Mouse (Mus musculus): ENCODE results near the gene Rab11fip3. TPM values are rescaled to one million over a fixed set of nuclear protein-coding genes. Genes with fewer than 3 reads are reported as not detected.
"Not testable (repeated sequence)": the region's sequence is repeated elsewhere in the genome, so short reads cannot be mapped to it uniquely, and the experiment has no call there.

Gene Rab11fip3
- polyA plus RNA-seq, 1 experiment from 2014 or later, result 42.8 TPM

DNA sequence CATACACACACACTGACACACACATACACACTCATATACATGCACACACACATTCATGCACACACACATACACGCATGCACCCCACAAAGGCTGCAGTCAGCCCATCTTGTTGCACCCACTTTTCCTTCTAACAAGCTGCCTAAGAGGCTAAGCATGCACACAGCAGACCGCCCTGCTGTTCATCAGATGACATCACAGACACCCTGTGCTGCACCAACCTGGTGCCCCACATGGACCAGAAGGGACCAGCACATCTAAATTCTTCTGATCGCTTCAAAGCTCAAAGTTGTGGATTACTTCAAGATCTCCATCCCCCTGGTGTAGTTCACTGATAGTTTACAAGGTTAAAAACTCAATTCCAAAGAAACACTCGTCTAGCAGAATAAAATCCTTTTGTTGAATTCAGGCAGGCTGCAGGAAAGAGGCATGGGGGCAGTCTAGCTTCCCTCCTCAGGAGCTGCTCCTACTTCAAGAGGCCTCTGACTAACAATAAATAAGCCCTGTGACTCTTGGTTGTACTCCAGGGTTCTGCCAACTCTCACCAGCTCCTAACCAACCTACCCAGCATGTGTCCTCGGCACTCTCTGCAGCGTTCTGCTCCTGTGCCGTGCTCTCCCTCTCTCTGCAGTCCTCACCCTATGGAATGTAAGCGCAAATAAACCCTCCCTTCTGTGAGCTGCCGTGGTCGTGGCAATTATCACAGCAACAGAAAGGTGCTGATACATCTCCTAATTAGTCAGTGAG lies 22.9 kb downstream of the Rab11fip3 start:
- 61% methylated on average over 10 of the region's 10 CpGs for whole genome bisulfite sequencing
- no peaks in the 10 kb centered on the region for H3K36me3 ChIP-seq
- no peak overlapping the region for H3K27ac ChIP-seq
- H3K9me3 ChIP-seq (replicated peaks), result no peaks in the 10 kb centered on the region
- no peak overlapping the region for H3K4me3 ChIP-seq
- H3K4me1 ChIP-seq, result peaks cover 33% of the 10 kb centered on the region
- no peak overlapping the region for H3K4me2 ChIP-seq (replicated peaks)
- no peak overlapping the region for H3K9ac ChIP-seq
- no peak for ATAC-seq (ENCODE audit: low FRiP score)
- H3K27me3 ChIP-seq, result no peaks in the 10 kb centered on the region

- 49% methylated on average over 4 of the region's 4 CpGs for WGBS
- Histone ChIP-seq H3K9me3 (replicated peaks) (no peaks in the 10 kb centered on the region), H3K27me3 (no peaks in the 10 kb centered on the region), H3K4me3 (no peak overlapping the region), H3K9ac (no peak overlapping the region), H3K36me3 (no peaks in the 10 kb centered on the region), H3K27ac (0 out of 2 replicates have a peak overlapping the region, but pooled peaks have one; percentile 48), H3K4me2 (replicated peaks) (no peak overlapping the region), H3K4me1 (peaks cover 35% of the 10 kb centered on the region)
- ATAC-seq (ENCODE audit: low FRiP score), result no peak
These were observed 24.1 kb downstream of the Rab11fip3 start for GRCm38 (mm10) chr17:26045285-26045684.

DNA sequence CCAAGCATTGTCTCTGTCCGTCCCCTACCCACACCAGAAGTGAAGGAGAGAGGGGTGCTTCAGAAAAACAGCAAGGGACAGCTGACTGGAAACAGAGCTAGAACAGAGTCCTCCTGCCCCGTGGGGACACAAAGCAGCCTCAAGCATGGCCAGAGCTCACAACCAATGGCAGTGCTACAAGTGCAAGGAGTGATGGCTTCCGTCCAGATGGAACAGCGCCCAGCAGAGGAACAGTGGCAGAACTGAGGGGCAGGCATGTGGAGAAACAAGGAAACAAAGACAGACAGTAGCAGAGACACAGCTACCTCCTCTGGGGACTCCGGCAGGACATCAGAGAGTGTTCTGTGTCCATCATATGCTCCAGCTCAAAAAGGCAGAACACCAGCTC lies 26.1 kb downstream of the Rab11fip3 start:
- Histone ChIP-seq H3K9ac (0 out of 2 replicates have a peak overlapping the region, but pooled peaks have one; percentile 23), H3K36me3 (no peaks in the 10 kb centered on the region), H3K9me3 (replicated peaks) (no peaks in the 10 kb centered on the region), H3K4me3 (no peak overlapping the region), H3K4me2 (replicated peaks) (no peak overlapping the region), H3K27me3 (no peaks in the 10 kb centered on the region), H3K27ac (peak overlapping the region; percentile 71), H3K4me1 (peaks cover 35% of the 10 kb centered on the region)
- peak; percentile 52; the same call in 1 of the 2 replicates for ATAC-seq (ENCODE audit: low FRiP score)
- 72% methylated on average over 5 of the region's 5 CpGs for WGBS

- Histone ChIP-seq H3K27me3 (no peaks in the 10 kb centered on the region), H3K9ac (0 out of 2 replicates have a peak overlapping the region, but pooled peaks have one; percentile 23), H3K36me3 (no peaks in the 10 kb centered on the region), H3K4me2 (replicated peaks) (no peak overlapping the region), H3K9me3 (replicated peaks) (no peaks in the 10 kb centered on the region), H3K4me3 (no peak overlapping the region), H3K27ac (peak overlapping the region; percentile 71), H3K4me1 (peaks cover 35% of the 10 kb centered on the region)
- WGBS, result 81% methylated on average over 13 of the region's 13 CpGs
- no peak for ATAC-seq (ENCODE audit: low FRiP score)
These were observed 26.6 kb downstream of the Rab11fip3 start for GRCm38 (mm10) chr17:26042599-26043248.

DNA sequence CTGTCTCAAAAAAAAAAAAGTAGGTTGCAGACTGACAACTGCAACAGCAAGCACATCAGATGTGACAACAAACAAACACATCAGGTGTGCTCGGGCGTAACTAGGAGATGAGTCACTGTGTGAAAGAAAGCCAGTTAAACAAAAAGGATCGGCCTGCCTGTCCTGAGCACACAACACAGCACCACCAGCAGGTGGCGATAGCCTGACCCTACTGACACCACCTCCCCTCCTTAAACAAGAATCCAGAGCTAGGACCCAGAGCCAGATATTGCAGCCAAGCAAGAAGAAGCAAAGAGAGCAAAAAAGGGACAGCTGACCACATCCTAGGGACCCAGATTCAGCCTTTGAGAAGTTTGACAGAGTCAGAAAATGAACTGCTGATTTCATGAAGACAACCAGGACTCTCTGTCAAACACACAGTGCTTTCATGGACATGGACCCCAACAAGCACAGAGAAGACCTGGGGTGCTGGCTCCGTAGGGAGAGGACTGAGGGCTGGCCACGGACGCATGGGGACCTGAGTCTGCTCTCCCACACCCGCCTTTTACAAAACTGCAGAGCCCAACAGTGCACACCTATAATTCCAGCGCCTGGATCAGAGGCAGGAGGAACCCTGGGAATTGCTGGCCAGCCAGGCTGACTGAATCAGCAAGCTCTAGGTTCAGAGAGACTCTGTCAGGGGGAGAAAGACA lies 28.1 kb downstream of the Rab11fip3 start:
- Histone ChIP-seq H3K4me3 (no peak overlapping the region), H3K9ac (no peak overlapping the region), H3K9me3 (replicated peaks) (no peaks in the 10 kb centered on the region), H3K4me1 (peaks cover 24% of the 10 kb centered on the region), H3K36me3 (peaks cover 6% of the 10 kb centered on the region), H3K27me3 (no peaks in the 10 kb centered on the region), H3K27ac (no peak overlapping the region), H3K4me2 (replicated peaks) (no peak overlapping the region)
- ATAC-seq (ENCODE audit: low FRiP score), result no peak
- 46% methylated on average over 9 of the region's 9 CpGs for WGBS

- H3K9ac ChIP-seq; H3K27ac ChIP-seq; H3K9me3 ChIP-seq (replicated peaks); H3K4me3 ChIP-seq; H3K27me3 ChIP-seq; H3K4me2 ChIP-seq (replicated peaks); ATAC-seq (ENCODE audit: low FRiP score): not testable (repeated sequence)
- H3K4me1 ChIP-seq, result peaks cover 19% of the 10 kb centered on the region
- 85% methylated on average over 8 of the region's 8 CpGs for WGBS
- peaks cover 12% of the 10 kb centered on the region for H3K36me3 ChIP-seq
These were observed 28.6 kb downstream of the Rab11fip3 start for GRCm38 (mm10) chr17:26040711-26041110.

DNA sequence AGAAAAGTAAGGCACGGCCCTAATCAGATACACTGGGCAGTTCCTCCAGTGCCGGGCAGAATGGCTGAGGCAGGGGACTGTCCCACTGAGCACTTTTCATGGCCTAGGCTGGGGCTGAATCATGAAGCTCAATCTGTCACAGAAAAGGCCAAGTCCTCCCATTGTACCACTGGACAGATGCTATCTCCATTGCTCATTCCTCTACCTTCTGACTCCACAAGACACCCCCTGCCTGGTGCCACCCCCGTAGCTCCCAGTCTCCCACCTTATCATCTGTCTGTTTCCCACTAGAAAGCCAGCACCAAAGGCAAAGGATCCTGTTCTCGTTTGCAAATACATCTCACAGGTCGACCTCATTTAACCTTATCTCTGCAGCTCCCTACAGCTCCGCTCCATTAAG lies 37.3 kb downstream of the Rab11fip3 start:
- H3K4me1 ChIP-seq, result no peaks in the 10 kb centered on the region
- H3K9ac ChIP-seq, result no peak overlapping the region
- H3K36me3 ChIP-seq, result peaks cover 49% of the 10 kb centered on the region
- ATAC-seq (ENCODE audit: low FRiP score), result no peak
- no peak overlapping the region for H3K4me2 ChIP-seq (replicated peaks)
- H3K4me3 ChIP-seq, result no peak overlapping the region
- H3K9me3 ChIP-seq (replicated peaks), result no peaks in the 10 kb centered on the region
- WGBS, result 88% methylated on average over 6 of the region's 6 CpGs
- no peaks in the 10 kb centered on the region for H3K27me3 ChIP-seq
- H3K27ac ChIP-seq, result no peak overlapping the region

DNA sequence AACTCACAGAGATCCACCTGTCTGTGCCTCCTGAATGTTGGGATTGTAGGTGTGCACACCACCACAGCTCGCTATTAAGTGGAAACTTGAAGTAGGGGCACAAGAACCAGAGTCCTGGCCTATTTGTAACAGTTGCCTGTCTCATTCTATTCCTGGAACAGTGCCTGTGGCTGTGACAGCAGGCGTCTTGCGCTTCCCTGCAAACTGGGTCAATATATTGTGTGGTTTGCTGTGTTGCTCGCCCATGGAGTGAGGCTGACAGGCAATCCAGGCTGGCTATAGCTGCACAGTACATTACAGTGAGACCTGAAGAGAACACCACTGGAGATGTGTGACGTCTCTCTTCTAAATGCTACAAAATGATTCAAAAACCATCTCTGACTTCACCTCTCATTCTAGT lies 37.8 kb downstream of the Rab11fip3 start:
- no peak for ATAC-seq (ENCODE audit: low FRiP score)
- no peaks in the 10 kb centered on the region for H3K9me3 ChIP-seq (replicated peaks)
- H3K4me3 ChIP-seq, result no peak overlapping the region
- H3K27ac ChIP-seq, result no peak overlapping the region
- H3K27me3 ChIP-seq, result no peaks in the 10 kb centered on the region
- no peaks in the 10 kb centered on the region for H3K4me1 ChIP-seq
- H3K9ac ChIP-seq, result no peak overlapping the region
- 92% methylated on average over 5 of the region's 5 CpGs for WGBS
- no peak overlapping the region for H3K4me2 ChIP-seq (replicated peaks)
- peaks cover 46% of the 10 kb centered on the region for H3K36me3 ChIP-seq

DNA sequence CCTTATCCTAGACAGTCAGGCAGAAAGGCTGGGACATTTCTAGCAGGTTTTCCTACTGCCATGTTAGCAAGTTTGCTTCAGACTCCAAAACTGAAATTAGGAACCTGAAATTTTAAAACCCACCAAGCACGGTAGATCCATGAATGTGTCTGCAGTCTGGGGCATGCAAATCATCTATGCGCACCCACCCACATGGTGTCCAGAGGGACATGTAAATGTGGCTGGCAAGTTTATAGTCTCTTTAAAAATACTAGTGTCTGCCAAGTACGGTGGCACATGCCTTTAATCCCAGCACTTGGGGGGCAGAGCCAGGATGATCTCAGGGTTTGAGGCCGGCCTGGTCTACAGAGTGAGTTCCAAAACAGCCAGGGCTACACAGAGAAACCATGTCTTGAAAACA lies 41.1 kb downstream of the Rab11fip3 start:
- H3K9me3 ChIP-seq (replicated peaks), result no peaks in the 10 kb centered on the region
- H3K4me2 ChIP-seq (replicated peaks), result no peak overlapping the region
- WGBS, result 94% methylated on average over 4 of the region's 4 CpGs
- H3K9ac ChIP-seq, result no peak overlapping the region
- no peaks in the 10 kb centered on the region for H3K27me3 ChIP-seq
- H3K27ac ChIP-seq, result no peak overlapping the region
- H3K36me3 ChIP-seq, result peaks cover 45% of the 10 kb centered on the region
- ATAC-seq (ENCODE audit: low FRiP score), result no peak
- no peaks in the 10 kb centered on the region for H3K4me1 ChIP-seq
- H3K4me3 ChIP-seq, result no peak overlapping the region

DNA sequence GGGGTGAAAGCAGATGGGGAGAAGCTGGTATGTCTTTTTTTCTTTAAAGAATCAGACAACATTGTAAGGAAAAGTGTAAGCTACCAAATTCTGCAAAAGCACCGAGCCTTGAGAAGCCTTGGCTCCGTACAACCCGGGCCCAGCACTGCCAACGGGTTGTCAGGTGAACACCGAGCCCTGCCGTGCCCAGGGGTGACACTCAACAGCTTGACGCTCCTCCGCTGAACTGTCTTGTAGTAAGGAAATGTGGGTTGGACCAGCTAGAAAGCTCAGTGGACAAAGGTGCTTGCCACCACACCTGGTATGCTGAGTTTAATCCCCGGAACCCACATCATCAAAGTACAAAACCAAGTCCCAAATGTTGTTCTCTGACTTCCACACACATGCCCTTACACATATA lies 44.7 kb downstream of the Rab11fip3 start:
- Histone ChIP-seq H3K4me2 (replicated peaks) (no peak overlapping the region), H3K36me3 (peaks cover 38% of the 10 kb centered on the region), H3K4me3 (no peak overlapping the region), H3K27ac (no peak overlapping the region), H3K4me1 (no peaks in the 10 kb centered on the region), H3K27me3 (no peaks in the 10 kb centered on the region), H3K9ac (no peak overlapping the region), H3K9me3 (replicated peaks) (no peaks in the 10 kb centered on the region)
- no peak for ATAC-seq (ENCODE audit: low FRiP score)
- 94% methylated on average over 9 of the region's 9 CpGs for WGBS

GRCm38 (mm10) chr17:26023966-26024365 lies 45.4 kb downstream of the Rab11fip3 start:
- WGBS, result 94% methylated on average over 8 of the region's 8 CpGs
- Histone ChIP-seq H3K4me1 (no peaks in the 10 kb centered on the region), H3K27ac (no peak overlapping the region), H3K36me3 (peaks cover 38% of the 10 kb centered on the region), H3K4me3 (no peak overlapping the region), H3K9me3 (replicated peaks) (no peaks in the 10 kb centered on the region), H3K4me2 (replicated peaks) (no peak overlapping the region), H3K9ac (no peak overlapping the region), H3K27me3 (no peaks in the 10 kb centered on the region)
- ATAC-seq (ENCODE audit: low FRiP score), result no peak

- H3K9me3 ChIP-seq (replicated peaks), result no peaks in the 10 kb centered on the region
- H3K4me3 ChIP-seq, result no peak overlapping the region
- 94% methylated on average over 5 of the region's 5 CpGs for WGBS
- H3K36me3 ChIP-seq, result peaks cover 45% of the 10 kb centered on the region
- H3K27ac ChIP-seq, result no peak overlapping the region
- H3K4me1 ChIP-seq, result no peaks in the 10 kb centered on the region
- no peaks in the 10 kb centered on the region for H3K27me3 ChIP-seq
- ATAC-seq (ENCODE audit: low FRiP score), result no peak
- H3K9ac ChIP-seq, result no peak overlapping the region
- no peak overlapping the region for H3K4me2 ChIP-seq (replicated peaks)
These were observed 46.2 kb downstream of the Rab11fip3 start for GRCm38 (mm10) chr17:26023181-26023580.
